Mouse (Mus musculus): ENCODE measurements at regions not wholly inside any gene's neighbourhood (a gene's known extent, or its start where the extent isn't known, plus 50 kb on each side); places are given as distances from the start of the nearest gene placed in this dataset.

- Histone ChIP-seq H3K27ac (ENCODE audit: insufficient read depth, low read length) (no peak overlapping the region), H3K4me3 (ENCODE audit: extremely low read depth, insufficient read depth, insufficient read length) (no peak overlapping the region), H3K27me3 (ENCODE audit: control insufficient read depth, insufficient read depth, low read length) (no peaks in the 10 kb centered on the region), H3K4me1 (ENCODE audit: control insufficient read depth, insufficient read depth, insufficient read length) (no peaks in the 10 kb centered on the region), H3K36me3 (ENCODE audit: control insufficient read depth, insufficient read depth, low read length) (no peaks in the 10 kb centered on the region)
- TF ChIP-seq POLR2A (IDR thresholded peaks at IDR 0.05; ENCODE audit: low read depth, low read length) (no peak), CTCF (IDR thresholded peaks at IDR 0.05; ENCODE audit: extremely low read depth, insufficient read depth, insufficient read length, insufficient replicate concordance) (no peak)
- no peak for DNase-seq (ENCODE audit: low read depth in 1 of 2, low spot score in 2 of 2)
- 82% methylated on average over 11 of the region's 11 CpGs for WGBS
These were observed 234.2 kb upstream of the Tmem161b start for GRCm38 (mm10) chr13:83987746-83988423.

GRCm38 (mm10) chr13:83988517-83988916 lies 233.6 kb upstream of the Tmem161b start:
- no peaks in the 10 kb centered on the region for H3K27me3 ChIP-seq (ENCODE audit: control insufficient read depth, insufficient read depth, low read length)
- no peaks in the 10 kb centered on the region for H3K36me3 ChIP-seq (ENCODE audit: control insufficient read depth, insufficient read depth, low read length)
- no peak overlapping the region for H3K27ac ChIP-seq (ENCODE audit: insufficient read depth, low read length)
- 74% methylated on average over 4 of the region's 4 CpGs for WGBS
- H3K4me1 ChIP-seq (ENCODE audit: control insufficient read depth, insufficient read depth, insufficient read length): no peaks in the 10 kb centered on the region
- H3K4me3 ChIP-seq (ENCODE audit: extremely low read depth, insufficient read depth, insufficient read length): no peak overlapping the region
- no peak for TF ChIP-seq POLR2A (IDR thresholded peaks at IDR 0.05; ENCODE audit: low read depth, low read length)
- no peak for TF ChIP-seq CTCF (IDR thresholded peaks at IDR 0.05; ENCODE audit: extremely low read depth, insufficient read depth, insufficient read length, insufficient replicate concordance)
- DNase-seq (ENCODE audit: low read depth in 1 of 2, low spot score in 2 of 2): no peak

- no peak for DNase-seq (ENCODE audit: low read depth in 1 of 2, low spot score in 2 of 2)
- no peaks in the 10 kb centered on the region for H3K36me3 ChIP-seq (ENCODE audit: control insufficient read depth, insufficient read depth, low read length)
- 74% methylated on average over 12 of the region's 12 CpGs for WGBS
- no peaks in the 10 kb centered on the region for H3K27me3 ChIP-seq (ENCODE audit: control insufficient read depth, insufficient read depth, low read length)
- no peak overlapping the region for H3K27ac ChIP-seq (ENCODE audit: insufficient read depth, low read length)
- TF ChIP-seq POLR2A (IDR thresholded peaks at IDR 0.05; ENCODE audit: low read depth, low read length) (no peak), CTCF (IDR thresholded peaks at IDR 0.05; ENCODE audit: extremely low read depth, insufficient read depth, insufficient read length, insufficient replicate concordance) (no peak)
- H3K4me1 ChIP-seq (ENCODE audit: control insufficient read depth, insufficient read depth, insufficient read length): no peaks in the 10 kb centered on the region
- no peak overlapping the region for H3K4me3 ChIP-seq (ENCODE audit: extremely low read depth, insufficient read depth, insufficient read length)
These were observed 224.3 kb upstream of the Tmem161b start for GRCm38 (mm10) chr13:83997599-83998369.

GRCm38 (mm10) chr13:84021771-84022170 lies 200.3 kb upstream of the Tmem161b start:
- WGBS: 83% methylated on average over 7 of the region's 7 CpGs

GRCm38 (mm10) chr13:84023021-84023420 lies 199.1 kb upstream of the Tmem161b start:
- WGBS: 94% methylated on average over 1 of the region's 1 CpGs
- no peak for TF ChIP-seq CTCF (IDR thresholded peaks at IDR 0.05; ENCODE audit: extremely low read depth, insufficient read depth, insufficient read length, insufficient replicate concordance)
- TF ChIP-seq POLR2A (IDR thresholded peaks at IDR 0.05; ENCODE audit: low read depth, low read length): no peak
- Histone ChIP-seq H3K4me3 (ENCODE audit: extremely low read depth, insufficient read depth, insufficient read length) (no peak overlapping the region), H3K36me3 (ENCODE audit: control insufficient read depth, insufficient read depth, low read length) (no peaks in the 10 kb centered on the region), H3K27ac (ENCODE audit: insufficient read depth, low read length) (no peak overlapping the region), H3K4me1 (ENCODE audit: control insufficient read depth, insufficient read depth, insufficient read length) (no peaks in the 10 kb centered on the region), H3K27me3 (ENCODE audit: control insufficient read depth, insufficient read depth, low read length) (no peaks in the 10 kb centered on the region)
- no peak for DNase-seq (ENCODE audit: low read depth in 1 of 2, low spot score in 2 of 2)

More at GRCm38 (mm10) chr13:84021771-84022170, 200.3 kb upstream of the Tmem161b start:
- Histone ChIP-seq H3K4me1 (ENCODE audit: control insufficient read depth, insufficient read depth, insufficient read length) (no peaks in the 10 kb centered on the region), H3K4me3 (ENCODE audit: extremely low read depth, insufficient read depth, insufficient read length) (no peak overlapping the region), H3K27me3 (ENCODE audit: control insufficient read depth, insufficient read depth, low read length) (no peaks in the 10 kb centered on the region), H3K36me3 (ENCODE audit: control insufficient read depth, insufficient read depth, low read length) (no peaks in the 10 kb centered on the region), H3K27ac (ENCODE audit: insufficient read depth, low read length) (no peak overlapping the region)
- no peak for DNase-seq (ENCODE audit: low read depth in 1 of 2, low spot score in 2 of 2)
- no peak for TF ChIP-seq CTCF (IDR thresholded peaks at IDR 0.05; ENCODE audit: extremely low read depth, insufficient read depth, insufficient read length, insufficient replicate concordance)

- no peak for DNase-seq (ENCODE audit: low read depth in 1 of 2, low spot score in 2 of 2)
- no peak for TF ChIP-seq CTCF (IDR thresholded peaks at IDR 0.05; ENCODE audit: extremely low read depth, insufficient read depth, insufficient read length, insufficient replicate concordance)
- TF ChIP-seq POLR2A (IDR thresholded peaks at IDR 0.05; ENCODE audit: low read depth, low read length): no peak
- H3K27me3 ChIP-seq (ENCODE audit: control insufficient read depth, insufficient read depth, low read length): no peaks in the 10 kb centered on the region
- no peaks in the 10 kb centered on the region for H3K36me3 ChIP-seq (ENCODE audit: control insufficient read depth, insufficient read depth, low read length)
- no peak overlapping the region for H3K27ac ChIP-seq (ENCODE audit: insufficient read depth, low read length)
- 87% methylated on average over 5 of the region's 5 CpGs for WGBS
- no peaks in the 10 kb centered on the region for H3K4me1 ChIP-seq (ENCODE audit: control insufficient read depth, insufficient read depth, insufficient read length)
- no peak overlapping the region for H3K4me3 ChIP-seq (ENCODE audit: extremely low read depth, insufficient read depth, insufficient read length)
These were observed 198.5 kb upstream of the Tmem161b start for GRCm38 (mm10) chr13:84023637-84024036.

- Histone ChIP-seq H3K27me3 (ENCODE audit: control insufficient read depth, insufficient read depth, low read length) (no peaks in the 10 kb centered on the region), H3K4me1 (ENCODE audit: control insufficient read depth, insufficient read depth, insufficient read length) (no peaks in the 10 kb centered on the region), H3K27ac (ENCODE audit: insufficient read depth, low read length) (no peak overlapping the region), H3K4me3 (ENCODE audit: extremely low read depth, insufficient read depth, insufficient read length) (no peak overlapping the region), H3K36me3 (ENCODE audit: control insufficient read depth, insufficient read depth, low read length) (no peaks in the 10 kb centered on the region)
- TF ChIP-seq POLR2A (IDR thresholded peaks at IDR 0.05; ENCODE audit: low read depth, low read length) (no peak), CTCF (IDR thresholded peaks at IDR 0.05; ENCODE audit: extremely low read depth, insufficient read depth, insufficient read length, insufficient replicate concordance) (no peak)
- 92% methylated on average over 2 of the region's 2 CpGs for WGBS
- no peak for DNase-seq (ENCODE audit: low read depth in 1 of 2, low spot score in 2 of 2)
These were observed 196.7 kb upstream of the Tmem161b start for GRCm38 (mm10) chr13:84025348-84025747.
